Mouse (Mus musculus) ES-E14 (cell line): ENCODE data around the gene Eif4e.

Source experiments
- CHD2 ChIP-seq: IDR thresholded peaks from 2 replicates; pipeline ENCODE4 v1.6.1; 2014; ENCODE audit warnings: mild to moderate bottlenecking, low read depth, low read length, inconsistent platforms
- HCFC1 ChIP-seq: IDR thresholded peaks from 2 replicates; pipeline ENCODE4 v1.6.1; 2012; ENCODE audit warnings: low read length, inconsistent platforms, borderline replicate concordance; ENCODE audit not compliant: insufficient read depth
- MAFK ChIP-seq: IDR thresholded peaks from 2 replicates; pipeline ENCODE4 v1.6.1; 2014; ENCODE audit warnings: mild to moderate bottlenecking, low read depth, low read length, inconsistent platforms; ENCODE audit not compliant: insufficient read depth
- ZC3H11A ChIP-seq: IDR thresholded peaks from 2 replicates; pipeline ENCODE4 v1.6.1; 2012; ENCODE audit warnings: low read depth, mild to moderate bottlenecking, inconsistent platforms, low read length, borderline replicate concordance
- ZNF384 ChIP-seq: IDR thresholded peaks from 2 replicates; pipeline ENCODE4 v1.6.1; 2012; ENCODE audit warnings: low read depth, low read length, inconsistent platforms

GRCm38 (mm10) chr3:138542621-138543020 lies 16.6 kb downstream of the Eif4e start:
- no peak for TF ChIP-seq ZNF384
- no peak for TF ChIP-seq ZC3H11A
- no peak for TF ChIP-seq HCFC1
- no peak for TF ChIP-seq CHD2
- TF ChIP-seq MAFK, result no peak
